Mouse (Mus musculus) embryonic fibroblast, embryonic 13.5 days (primary cell): ENCODE data around the gene Zfp260.

ENCODE experiments used
- CTCF ChIP-seq: IDR thresholded peaks from 2 replicates; pipeline ENCODE4 v1.5.1; 2011; ENCODE audit warnings: mild to moderate bottlenecking, control low read depth, low read length, moderate library complexity, borderline replicate concordance; ENCODE audit not compliant: insufficient read depth
- POLR2A ChIP-seq: IDR thresholded peaks from 2 replicates; pipeline ENCODE4 v1.6.1; 2011; ENCODE audit warnings: low read depth, mild to moderate bottlenecking, control low read depth, low read length, moderate library complexity

GRCm38 (mm10) chr7:30116076-30116475 lies 21.5 kb downstream of the Zfp260 start:
- TF ChIP-seq POLR2A (no peak), CTCF (no peak)
